Mouse (Mus musculus) midbrain, embryonic 11.5 days (tissue): ENCODE measurements around the gene Col25a1. TPM values are rescaled to one million over a fixed set of nuclear protein-coding genes. Genes with fewer than 3 reads are reported as not detected.
A peak's percentile ranks its signal among the peaks of the same experiment; 100 is the strongest.

Experiments used
- ATAC-seq: fragments of 200-750 bp; cut with Nextera tagmentation; 2 replicates; pipeline ENCODE4 v1.8.0; 2017; ENCODE audit warnings: moderate TSS enrichment, moderate library complexity; ENCODE audit not compliant: low FRiP score
- DNase-seq: peaks from one replicate; pipeline ENCODE4 v3.0.0; 2015; ENCODE audit warnings: low spot score; ENCODE audit errors: missing footprints
- H3K27ac ChIP-seq: fragments of 300-500 bp; sonication (generic); 2 replicates; pipeline ENCODE4 v1.5.1; 2014; ENCODE audit warnings: low read depth, low read length
- H3K27me3 ChIP-seq: fragments of 300-500 bp; sonication (generic); 2 replicates; pipeline ENCODE4 v1.6.1; 2014; ENCODE audit warnings: mild to moderate bottlenecking, low read length, moderate library complexity, mixed read lengths; ENCODE audit not compliant: control insufficient read depth, insufficient read depth
- H3K36me3 ChIP-seq: fragments of 300-500 bp; sonication (generic); 2 replicates; pipeline ENCODE4 v1.6.1; 2014; ENCODE audit warnings: mild to moderate bottlenecking, low read length, moderate library complexity, mixed read lengths; ENCODE audit not compliant: control insufficient read depth, insufficient read depth
- H3K4me1 ChIP-seq: fragments of 300-500 bp; sonication (generic); 2 replicates; pipeline ENCODE4 v1.6.1; 2014; ENCODE audit warnings: low read length; ENCODE audit not compliant: control insufficient read depth, insufficient read depth
- H3K4me2 ChIP-seq: fragments of 300-500 bp; sonication (generic); 2 replicates; pipeline ENCODE4 v1.6.1; 2014; ENCODE audit warnings: mild to moderate bottlenecking, moderate library complexity
- H3K4me3 ChIP-seq: fragments of 300-500 bp; sonication (generic); 2 replicates; pipeline ENCODE4 v1.5.1; 2014; ENCODE audit warnings: low read depth, low read length
- H3K9ac ChIP-seq: fragments of 300-500 bp; sonication (generic); 2 replicates; pipeline ENCODE4 v1.6.1; 2014; ENCODE audit warnings: low read length
- H3K9me3 ChIP-seq: fragments of 300-500 bp; sonication (generic); 2 replicates; pipeline ENCODE4 v1.6.1; 2016; ENCODE audit warnings: low read length; ENCODE audit not compliant: control insufficient read depth
- WGBS: fragments of 180-500 bp; shearing (Covaris S2); extraction: QIAGEN DNeasy Blood & Tissue Kit; methylation state at CpG from one replicate; pipeline ENCODE4 v1.1.7; 2014; 5-methylcytosine and 5-hydroxymethylcytosine counted together
- polyA plus RNA-seq: library from polyadenylated mRNA; unstranded; fragments of >200 nt; fragmentation: Nextera tagmentation; extraction: Ambion mirVana; gene quantifications from 2 replicates; pipeline ENCODE4 v1.2.1, GENCODE M21; 2014

The Col25a1 gene
- polyA plus RNA-seq, 1 experiment from 2014 or later: 3.0 TPM

- Histone ChIP-seq H3K4me3 (no peak overlapping the region), H3K9me3 (no peaks in the 10 kb centered on the region), H3K36me3 (no peaks in the 10 kb centered on the region), H3K27me3 (no peaks in the 10 kb centered on the region), H3K4me1 (no peaks in the 10 kb centered on the region), H3K9ac (no peak overlapping the region), H3K4me2 (no peak overlapping the region), H3K27ac (no peak overlapping the region)
- DNase-seq (no peak), ATAC-seq (no peak)
- 91% methylated on average over 9 of the region's 9 CpGs for WGBS
Measured at GRCm38 (mm10) chr3:130104471-130104870, 26.8 kb upstream of the Col25a1 start.

DNA sequence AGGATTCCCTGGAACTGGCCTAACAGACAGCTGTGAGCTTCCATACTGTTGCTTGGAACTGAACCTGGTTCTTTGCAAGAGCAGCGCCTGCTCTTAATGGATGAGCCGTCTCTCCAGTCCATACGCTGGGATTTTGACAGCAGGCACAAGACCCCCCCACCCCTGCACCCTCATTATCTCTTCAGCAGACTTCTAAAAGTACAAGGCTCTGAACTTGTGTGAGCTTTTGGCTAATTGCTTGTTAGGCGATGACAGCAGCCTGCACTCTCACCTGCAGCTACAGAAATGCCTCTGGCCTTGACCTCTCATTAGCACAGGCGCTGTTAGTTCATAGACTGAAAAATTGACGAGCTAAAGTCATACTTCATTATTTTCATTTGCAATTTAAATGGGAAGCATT lies 14.4 kb upstream of the Col25a1 start:
- ATAC-seq: no peak
- no peaks in the 10 kb centered on the region for H3K9me3 ChIP-seq
- H3K4me2 ChIP-seq: no peak overlapping the region
- H3K36me3 ChIP-seq: no peaks in the 10 kb centered on the region
- no peaks in the 10 kb centered on the region for H3K4me1 ChIP-seq
- no peaks in the 10 kb centered on the region for H3K27me3 ChIP-seq
- DNase-seq: no peak
- 90% methylated on average over 6 of the region's 6 CpGs for WGBS
- no peak overlapping the region for H3K4me3 ChIP-seq
- no peak overlapping the region for H3K27ac ChIP-seq
- H3K9ac ChIP-seq: no peak overlapping the region

DNA sequence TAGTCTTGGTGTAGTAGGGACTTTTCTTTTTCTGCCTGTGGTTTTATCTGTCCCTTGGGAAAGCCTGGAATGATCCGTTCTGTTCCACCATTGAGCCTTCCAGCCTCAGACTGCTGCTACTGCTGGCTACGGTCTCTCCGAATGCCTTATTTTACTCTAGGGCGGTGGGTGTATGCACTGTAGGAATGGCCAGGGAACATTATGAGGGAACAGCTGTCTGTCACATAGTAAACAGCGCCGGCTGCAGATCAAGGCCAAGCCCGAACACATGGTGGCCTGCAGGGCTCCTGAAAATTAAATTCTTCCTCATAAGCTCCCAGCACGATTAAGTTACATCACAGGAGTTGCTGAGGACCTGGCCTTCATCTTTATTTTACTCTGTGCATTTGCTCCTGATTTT lies 3.5 kb upstream of the Col25a1 start:
- no peaks in the 10 kb centered on the region for H3K9me3 ChIP-seq
- ATAC-seq (no peak), DNase-seq (no peak)
- no peaks in the 10 kb centered on the region for H3K27me3 ChIP-seq
- WGBS: 83% methylated on average over 8 of the region's 8 CpGs
- H3K4me2 ChIP-seq: no peak overlapping the region
- no peaks in the 10 kb centered on the region for H3K4me1 ChIP-seq
- H3K4me3 ChIP-seq: no peak overlapping the region
- no peak overlapping the region for H3K9ac ChIP-seq
- no peaks in the 10 kb centered on the region for H3K36me3 ChIP-seq
- H3K27ac ChIP-seq: no peak overlapping the region

GRCm38 (mm10) chr3:130128564-130128963 lies 2.7 kb upstream of the Col25a1 start:
- ATAC-seq (no peak), DNase-seq (no peak)
- H3K9me3 ChIP-seq: no peaks in the 10 kb centered on the region
- no peak overlapping the region for H3K4me2 ChIP-seq
- H3K27ac ChIP-seq: no peak overlapping the region
- no peak overlapping the region for H3K4me3 ChIP-seq
- H3K36me3 ChIP-seq: no peaks in the 10 kb centered on the region
- H3K9ac ChIP-seq: no peak overlapping the region
- H3K27me3 ChIP-seq: no peaks in the 10 kb centered on the region
- WGBS: 85% methylated on average over 11 of the region's 11 CpGs
- no peaks in the 10 kb centered on the region for H3K4me1 ChIP-seq

- ATAC-seq (no peak), DNase-seq (no peak)
- no peaks in the 10 kb centered on the region for H3K27me3 ChIP-seq
- H3K4me2 ChIP-seq: no peak overlapping the region
- no peaks in the 10 kb centered on the region for H3K4me1 ChIP-seq
- no peaks in the 10 kb centered on the region for H3K9me3 ChIP-seq
- H3K27ac ChIP-seq: no peak overlapping the region
- WGBS: 69% methylated on average over 10 of the region's 10 CpGs
- H3K36me3 ChIP-seq: no peaks in the 10 kb centered on the region
- H3K4me3 ChIP-seq: no peak overlapping the region
- H3K9ac ChIP-seq: no peak overlapping the region
Measured at GRCm38 (mm10) chr3:130129635-130130206, 1.6 kb upstream of the Col25a1 start.

- ATAC-seq (no peak), DNase-seq (peak; percentile 26)
- no peak overlapping the region for H3K4me2 ChIP-seq
- no peak overlapping the region for H3K9ac ChIP-seq
- H3K36me3 ChIP-seq: no peaks in the 10 kb centered on the region
- H3K4me1 ChIP-seq: no peaks in the 10 kb centered on the region
- H3K27me3 ChIP-seq: no peaks in the 10 kb centered on the region
- no peak overlapping the region for H3K27ac ChIP-seq
- H3K4me3 ChIP-seq: no peak overlapping the region
- H3K9me3 ChIP-seq: no peaks in the 10 kb centered on the region
Measured at GRCm38 (mm10) chr3:130137204-130137603, 5.9 kb downstream of the Col25a1 start.

DNA sequence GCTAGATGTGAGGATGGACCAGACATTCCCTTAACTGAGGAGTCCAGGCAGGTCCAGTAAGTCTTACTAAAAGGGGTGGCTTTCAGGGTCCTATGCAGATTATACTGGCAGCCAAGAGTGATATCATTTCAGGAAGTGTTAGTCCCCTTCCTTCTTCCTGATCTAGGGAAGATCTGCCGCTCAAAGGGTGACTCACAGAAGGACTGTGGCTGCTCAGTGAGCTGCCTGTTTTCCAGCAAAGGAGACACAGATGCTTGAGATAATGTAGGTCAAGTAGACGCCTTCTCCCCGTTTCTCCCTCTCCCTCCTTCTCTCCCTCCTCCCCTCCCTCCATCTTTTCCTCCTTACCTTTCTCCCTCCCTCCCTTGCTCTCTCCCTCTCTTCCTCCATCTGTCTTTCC lies 6.3 kb downstream of the Col25a1 start:
- Histone ChIP-seq H3K27me3 (no peaks in the 10 kb centered on the region), H3K4me2 (no peak overlapping the region), H3K36me3 (no peaks in the 10 kb centered on the region), H3K4me1 (no peaks in the 10 kb centered on the region), H3K9ac (no peak overlapping the region), H3K4me3 (no peak overlapping the region), H3K9me3 (no peaks in the 10 kb centered on the region), H3K27ac (no peak overlapping the region)
- 80% methylated on average over 3 of the region's 3 CpGs for WGBS
- ATAC-seq (no peak), DNase-seq (no peak)

- Histone ChIP-seq H3K9ac (no peak overlapping the region), H3K4me1 (no peaks in the 10 kb centered on the region), H3K4me3 (no peak overlapping the region), H3K27me3 (no peaks in the 10 kb centered on the region), H3K4me2 (no peak overlapping the region), H3K9me3 (no peaks in the 10 kb centered on the region), H3K36me3 (no peaks in the 10 kb centered on the region), H3K27ac (no peak overlapping the region)
- ATAC-seq (no peak), DNase-seq (peak; percentile 57)
- WGBS: 76% methylated on average over 12 of the region's 12 CpGs
Measured at GRCm38 (mm10) chr3:130145874-130146273, 14.6 kb downstream of the Col25a1 start.

DNA sequence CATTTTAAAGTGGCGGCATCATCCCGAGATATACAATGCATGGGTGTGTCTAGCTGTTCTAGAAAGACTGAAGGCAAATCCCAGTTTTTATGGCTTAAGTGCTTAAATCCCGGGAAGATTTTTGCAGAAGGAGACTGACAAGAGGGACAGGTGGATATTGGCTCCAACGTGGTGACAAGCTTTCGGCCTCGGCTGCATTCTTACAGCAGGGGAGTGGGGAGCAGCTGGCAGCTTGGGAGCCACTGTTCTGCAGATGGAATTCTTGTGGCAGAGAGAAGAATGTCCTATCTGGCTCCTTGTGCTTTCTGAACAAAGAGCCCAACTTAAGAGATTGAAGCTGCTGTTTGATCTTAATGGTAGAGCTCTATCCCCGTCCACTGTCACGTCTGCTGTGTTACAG lies 16.5 kb downstream of the Col25a1 start:
- Histone ChIP-seq H3K4me3 (no peak overlapping the region), H3K27ac (no peak overlapping the region), H3K9ac (no peak overlapping the region), H3K9me3 (no peaks in the 10 kb centered on the region), H3K4me2 (no peak overlapping the region), H3K4me1 (no peaks in the 10 kb centered on the region), H3K36me3 (no peaks in the 10 kb centered on the region), H3K27me3 (no peaks in the 10 kb centered on the region)
- DNase-seq: peak; percentile 75
- 65% methylated on average over 8 of the region's 8 CpGs for WGBS
- no peak for ATAC-seq

DNA sequence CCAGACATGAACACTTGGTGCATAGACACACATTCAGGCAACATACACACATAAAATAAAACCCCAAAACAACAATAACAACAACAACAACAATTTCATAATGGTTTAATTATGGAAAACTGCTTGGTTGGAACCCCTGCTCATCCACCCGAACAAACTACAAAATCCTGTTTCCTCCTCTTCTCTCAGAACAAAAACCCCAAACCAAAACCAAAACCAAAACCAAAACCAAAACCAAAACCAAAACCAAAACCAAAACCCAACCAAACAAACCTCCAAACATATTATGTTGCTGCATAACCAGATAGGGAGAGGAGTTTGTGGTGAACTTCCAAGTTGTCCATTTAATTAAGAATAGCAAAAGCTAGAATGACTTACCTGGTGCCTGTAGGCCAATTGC lies 17.9 kb downstream of the Col25a1 start:
- ATAC-seq: no peak
- no peaks in the 10 kb centered on the region for H3K4me1 ChIP-seq
- no peak overlapping the region for H3K9ac ChIP-seq
- H3K36me3 ChIP-seq: no peaks in the 10 kb centered on the region
- no peak overlapping the region for H3K27ac ChIP-seq
- H3K27me3 ChIP-seq: no peaks in the 10 kb centered on the region
- no peaks in the 10 kb centered on the region for H3K9me3 ChIP-seq
- WGBS: 87% methylated on average over 1 of the region's 1 CpGs
- no peak overlapping the region for H3K4me2 ChIP-seq
- no peak overlapping the region for H3K4me3 ChIP-seq
- peak; percentile 44 for DNase-seq
